Mouse (Mus musculus) liver, adult 10 weeks (tissue): ENCODE results near the gene Pou1f1. TPM values are rescaled to one million over a fixed set of nuclear protein-coding genes. Genes with fewer than 3 reads are reported as not detected.

Experiments
- polyA plus RNA-seq: library from polyadenylated mRNA; stranded (reverse); fragments of 350-450 nt; fragmentation: Illumina TruSeq; extraction: RNeasy Lipid Tissue Mini Kit (QIAGEN cat#74804); gene quantifications from one replicate; pipeline ENCODE4 v1.2.3, GENCODE M21; 2014; ENCODE audit warnings: low read depth, low replicate concordance

Pou1f1 gene
- not detected for polyA plus RNA-seq

GRCm38 (mm10) chr16:65520211-65520610, at the start of gene Pou1f1:
Gene Pou1f1 (plus strand): TSS chr16:65520511.

GRCm38 (mm10) chr16:65561963-65562863, 41.9 kb downstream of the Pou1f1 start, which contains the start of gene Chmp2b:
Gene Chmp2b (minus strand): TSS chr16:65562726.

Other genes with a start within 250 kb of the Pou1f1 start
- 81.1 TPM for gene Chmp2b, start 42.2 kb downstream of the Pou1f1 start, polyA plus RNA-seq